Mouse (Mus musculus) cortical plate, adult 2 months (tissue): ENCODE data around the gene Anp32e.

ENCODE experiments used
- CTCF ChIP-seq: fragments of 200-500 bp; IDR thresholded peaks from 2 replicates; pipeline ENCODE4 v1.5.1; 2011; ENCODE audit warnings: mild to moderate bottlenecking, control low read depth, low read length; ENCODE audit not compliant: insufficient read depth; ENCODE audit errors: extremely low read depth
- POLR2A ChIP-seq: fragments of 200-500 bp; IDR thresholded peaks from 2 replicates; pipeline ENCODE4 v1.6.1; 2011; ENCODE audit warnings: mild to moderate bottlenecking, low read length, control low read depth; ENCODE audit not compliant: insufficient read depth; ENCODE audit errors: extremely low read depth

GRCm38 (mm10) chr3:95959082-95959481 is 30.0 kb downstream of the Anp32e start:
- no peak for TF ChIP-seq CTCF
- TF ChIP-seq POLR2A: no peak
